Mouse (Mus musculus): ENCODE results near the gene Serpini1. TPM values are rescaled to one million over a fixed set of nuclear protein-coding genes. Genes with fewer than 3 reads are reported as not detected.

The Serpini1 gene
- polyA plus RNA-seq, 1 experiment from 2014 or later, result 44.9 TPM

- no peaks in the 10 kb centered on the region for H3K36me3 ChIP-seq (ENCODE audit: control insufficient read depth, insufficient read depth, low read length)
- no peaks in the 10 kb centered on the region for H3K9me3 ChIP-seq (ENCODE audit: control insufficient read depth, low read length)
- no peaks in the 10 kb centered on the region for H3K4me1 ChIP-seq (replicated peaks; ENCODE audit: control insufficient read depth, insufficient read depth, low read length)
- H3K4me3 ChIP-seq (ENCODE audit: low read depth, low read length), result no peak overlapping the region
- DNase-seq (ENCODE audit: low spot score) (no peak), ATAC-seq (replicated peaks; ENCODE audit: low FRiP score, low TSS enrichment, low read depth) (no peak)
- no peak overlapping the region for H3K4me2 ChIP-seq (ENCODE audit: low read length)
- no peak overlapping the region for H3K27ac ChIP-seq (ENCODE audit: low read depth)
- H3K27me3 ChIP-seq (replicated peaks; ENCODE audit: control insufficient read depth, insufficient read depth, low read length), result no peaks in the 10 kb centered on the region
- 67% methylated on average over 7 of the region's 7 CpGs for WGBS
- H3K9ac ChIP-seq (ENCODE audit: low read length), result no peak overlapping the region
These were observed 53.7 kb downstream of the Serpini1 start for GRCm38 (mm10) chr3:75611019-75611418.

GRCm38 (mm10) chr3:75624627-75625026 lies 67.3 kb downstream of the Serpini1 start:
- H3K9me3 ChIP-seq (ENCODE audit: control insufficient read depth, low read length), result no peaks in the 10 kb centered on the region
- H3K27me3 ChIP-seq (replicated peaks; ENCODE audit: control insufficient read depth, insufficient read depth, low read length), result no peaks in the 10 kb centered on the region
- H3K4me2 ChIP-seq (ENCODE audit: low read length), result no peak overlapping the region
- no peak overlapping the region for H3K27ac ChIP-seq (ENCODE audit: low read depth)
- H3K4me3 ChIP-seq (ENCODE audit: low read depth, low read length), result no peak overlapping the region
- ATAC-seq (replicated peaks; ENCODE audit: low FRiP score, low TSS enrichment, low read depth) (no peak), DNase-seq (ENCODE audit: low spot score) (no peak)
- H3K4me1 ChIP-seq (replicated peaks; ENCODE audit: control insufficient read depth, insufficient read depth, low read length), result no peaks in the 10 kb centered on the region
- H3K9ac ChIP-seq (ENCODE audit: low read length), result no peak overlapping the region
- WGBS, result 88% methylated on average over 2 of the region's 2 CpGs
- H3K36me3 ChIP-seq (ENCODE audit: control insufficient read depth, insufficient read depth, low read length), result no peaks in the 10 kb centered on the region

GRCm38 (mm10) chr3:75630988-75631615 lies 73.8 kb downstream of the Serpini1 start:
- Histone ChIP-seq H3K4me1 (replicated peaks; ENCODE audit: control insufficient read depth, insufficient read depth, low read length) (no peaks in the 10 kb centered on the region), H3K9me3 (ENCODE audit: control insufficient read depth, low read length) (no peaks in the 10 kb centered on the region), H3K36me3 (ENCODE audit: control insufficient read depth, insufficient read depth, low read length) (no peaks in the 10 kb centered on the region), H3K4me2 (ENCODE audit: low read length) (no peak overlapping the region), H3K27me3 (replicated peaks; ENCODE audit: control insufficient read depth, insufficient read depth, low read length) (no peaks in the 10 kb centered on the region), H3K4me3 (ENCODE audit: low read depth, low read length) (no peak overlapping the region), H3K27ac (ENCODE audit: low read depth) (no peak overlapping the region), H3K9ac (ENCODE audit: low read length) (no peak overlapping the region)
- DNase-seq (ENCODE audit: low spot score) (no peak), ATAC-seq (replicated peaks; ENCODE audit: low FRiP score, low TSS enrichment, low read depth) (no peak)
- whole genome bisulfite sequencing, result 68% methylated on average over 4 of the region's 4 CpGs

- WGBS, result 91% methylated on average over 1 of the region's 1 CpGs
- no peak for ATAC-seq (replicated peaks; ENCODE audit: low FRiP score, low TSS enrichment, low read depth)
These were observed 75.9 kb downstream of the Serpini1 start for GRCm38 (mm10) chr3:75633221-75633620.

GRCm38 (mm10) chr3:75633635-75634034 lies 76.3 kb downstream of the Serpini1 start:
- no peak overlapping the region for H3K4me2 ChIP-seq (ENCODE audit: low read length)
- DNase-seq (ENCODE audit: low spot score), result no peak

More at GRCm38 (mm10) chr3:75633221-75633620, 75.9 kb downstream of the Serpini1 start:
- DNase-seq (ENCODE audit: low spot score), result no peak
- H3K36me3 ChIP-seq (ENCODE audit: control insufficient read depth, insufficient read depth, low read length), result no peaks in the 10 kb centered on the region
- H3K9ac ChIP-seq (ENCODE audit: low read length), result no peak overlapping the region
- no peak overlapping the region for H3K4me2 ChIP-seq (ENCODE audit: low read length)
- H3K9me3 ChIP-seq (ENCODE audit: control insufficient read depth, low read length), result no peaks in the 10 kb centered on the region
- H3K4me3 ChIP-seq (ENCODE audit: low read depth, low read length), result no peak overlapping the region
- H3K4me1 ChIP-seq (replicated peaks; ENCODE audit: control insufficient read depth, insufficient read depth, low read length), result no peaks in the 10 kb centered on the region
- H3K27ac ChIP-seq (ENCODE audit: low read depth), result no peak overlapping the region
- no peaks in the 10 kb centered on the region for H3K27me3 ChIP-seq (replicated peaks; ENCODE audit: control insufficient read depth, insufficient read depth, low read length)

GRCm38 (mm10) chr3:75635648-75636047 lies 78.3 kb downstream of the Serpini1 start:
- WGBS, result 83% methylated on average over 1 of the region's 1 CpGs
- Histone ChIP-seq H3K9ac (ENCODE audit: low read length) (no peak overlapping the region), H3K9me3 (ENCODE audit: control insufficient read depth, low read length) (no peaks in the 10 kb centered on the region), H3K27ac (ENCODE audit: low read depth) (no peak overlapping the region), H3K36me3 (ENCODE audit: control insufficient read depth, insufficient read depth, low read length) (no peaks in the 10 kb centered on the region), H3K4me2 (ENCODE audit: low read length) (no peak overlapping the region), H3K27me3 (replicated peaks; ENCODE audit: control insufficient read depth, insufficient read depth, low read length) (no peaks in the 10 kb centered on the region), H3K4me3 (ENCODE audit: low read depth, low read length) (no peak overlapping the region), H3K4me1 (replicated peaks; ENCODE audit: control insufficient read depth, insufficient read depth, low read length) (no peaks in the 10 kb centered on the region)
- DNase-seq (ENCODE audit: low spot score) (no peak), ATAC-seq (replicated peaks; ENCODE audit: low FRiP score, low TSS enrichment, low read depth) (no peak)

More at GRCm38 (mm10) chr3:75633635-75634034, 76.3 kb downstream of the Serpini1 start:
- no peak for ATAC-seq (replicated peaks; ENCODE audit: low FRiP score, low TSS enrichment, low read depth)
- Histone ChIP-seq H3K9ac (ENCODE audit: low read length) (no peak overlapping the region), H3K36me3 (ENCODE audit: control insufficient read depth, insufficient read depth, low read length) (no peaks in the 10 kb centered on the region), H3K4me1 (replicated peaks; ENCODE audit: control insufficient read depth, insufficient read depth, low read length) (no peaks in the 10 kb centered on the region), H3K4me3 (ENCODE audit: low read depth, low read length) (no peak overlapping the region), H3K27me3 (replicated peaks; ENCODE audit: control insufficient read depth, insufficient read depth, low read length) (no peaks in the 10 kb centered on the region), H3K27ac (ENCODE audit: low read depth) (no peak overlapping the region), H3K9me3 (ENCODE audit: control insufficient read depth, low read length) (no peaks in the 10 kb centered on the region)
- WGBS, result 64% methylated on average over 4 of the region's 4 CpGs

GRCm38 (mm10) chr3:75639546-75639945 lies 82.2 kb downstream of the Serpini1 start:
- Histone ChIP-seq H3K4me1 (replicated peaks; ENCODE audit: control insufficient read depth, insufficient read depth, low read length) (no peaks in the 10 kb centered on the region), H3K9ac (ENCODE audit: low read length) (no peak overlapping the region), H3K4me3 (ENCODE audit: low read depth, low read length) (no peak overlapping the region), H3K27ac (ENCODE audit: low read depth) (no peak overlapping the region), H3K36me3 (ENCODE audit: control insufficient read depth, insufficient read depth, low read length) (no peaks in the 10 kb centered on the region), H3K27me3 (replicated peaks; ENCODE audit: control insufficient read depth, insufficient read depth, low read length) (no peaks in the 10 kb centered on the region), H3K9me3 (ENCODE audit: control insufficient read depth, low read length) (no peaks in the 10 kb centered on the region), H3K4me2 (ENCODE audit: low read length) (no peak overlapping the region)
- no peak for ATAC-seq (replicated peaks; ENCODE audit: low FRiP score, low TSS enrichment, low read depth)
- 56% methylated on average over 1 of the region's 1 CpGs for WGBS
- no peak for DNase-seq (ENCODE audit: low spot score)

- Histone ChIP-seq H3K9ac (ENCODE audit: low read length) (no peak overlapping the region), H3K27ac (ENCODE audit: low read depth) (no peak overlapping the region), H3K4me1 (replicated peaks; ENCODE audit: control insufficient read depth, insufficient read depth, low read length) (no peaks in the 10 kb centered on the region), H3K4me3 (ENCODE audit: low read depth, low read length) (no peak overlapping the region), H3K9me3 (ENCODE audit: control insufficient read depth, low read length) (no peaks in the 10 kb centered on the region), H3K36me3 (ENCODE audit: control insufficient read depth, insufficient read depth, low read length) (no peaks in the 10 kb centered on the region), H3K4me2 (ENCODE audit: low read length) (no peak overlapping the region), H3K27me3 (replicated peaks; ENCODE audit: control insufficient read depth, insufficient read depth, low read length) (no peaks in the 10 kb centered on the region)
- ATAC-seq (replicated peaks; ENCODE audit: low FRiP score, low TSS enrichment, low read depth) (no peak), DNase-seq (ENCODE audit: low spot score) (no peak)
These were observed 90.2 kb downstream of the Serpini1 start for GRCm38 (mm10) chr3:75647542-75647941.

- Histone ChIP-seq H3K27me3 (replicated peaks; ENCODE audit: control insufficient read depth, insufficient read depth, low read length) (no peaks in the 10 kb centered on the region), H3K4me2 (ENCODE audit: low read length) (no peak overlapping the region), H3K9ac (ENCODE audit: low read length) (no peak overlapping the region), H3K4me3 (ENCODE audit: low read depth, low read length) (no peak overlapping the region), H3K36me3 (ENCODE audit: control insufficient read depth, insufficient read depth, low read length) (no peaks in the 10 kb centered on the region), H3K4me1 (replicated peaks; ENCODE audit: control insufficient read depth, insufficient read depth, low read length) (no peaks in the 10 kb centered on the region), H3K27ac (ENCODE audit: low read depth) (no peak overlapping the region), H3K9me3 (ENCODE audit: control insufficient read depth, low read length) (no peaks in the 10 kb centered on the region)
- 86% methylated on average over 1 of the region's 1 CpGs for WGBS
- no peak for DNase-seq (ENCODE audit: low spot score)
- ATAC-seq (replicated peaks; ENCODE audit: low FRiP score, low TSS enrichment, low read depth), result no peak
These were observed 90.9 kb downstream of the Serpini1 start for GRCm38 (mm10) chr3:75648226-75648625.

Data from intestine, embryonic 14.5 days (tissue).